Mouse (Mus musculus): ENCODE results near the gene Sigirr.

DNA sequence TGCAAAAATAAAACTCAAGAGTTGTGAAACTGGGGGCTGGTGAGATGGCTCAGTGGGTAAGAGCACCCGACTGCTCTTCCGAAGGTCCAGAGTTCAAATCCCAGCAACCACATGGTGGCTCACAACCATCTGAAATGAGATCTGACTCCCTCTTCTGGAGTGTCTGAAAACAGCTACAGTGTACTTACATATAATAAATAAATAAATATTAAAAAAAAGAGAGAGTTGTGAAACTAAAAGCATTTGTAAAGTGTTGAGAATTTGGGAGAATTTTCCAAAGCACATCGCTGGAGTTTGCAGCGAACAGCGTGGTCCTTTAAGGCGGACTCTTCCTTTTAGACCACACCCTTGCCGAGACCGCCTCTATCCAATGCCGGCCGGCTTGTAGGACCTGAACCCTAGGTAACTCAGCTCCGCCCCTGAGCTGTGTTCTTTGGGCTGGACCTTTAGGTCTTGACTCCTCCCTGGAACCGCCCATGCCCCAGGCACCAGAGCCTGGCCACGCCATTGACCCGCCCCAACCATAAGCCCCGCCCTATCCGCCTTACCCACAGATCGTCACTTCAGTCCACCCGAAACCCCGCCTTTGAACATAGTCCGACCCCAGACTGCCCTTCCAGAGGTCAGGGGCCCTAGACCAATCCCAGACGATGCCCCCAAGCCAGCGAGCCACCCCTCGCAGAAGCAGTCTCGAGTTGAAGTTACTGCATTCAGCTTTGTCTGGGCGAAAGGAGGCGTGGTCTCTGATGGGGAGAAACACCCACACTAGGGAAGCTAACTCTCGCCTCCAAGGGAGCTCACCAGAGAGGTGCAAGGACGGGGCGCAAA lies 22.5 kb upstream of the Sigirr start:
- TF ChIP-seq CTCF (IDR thresholded peaks at IDR 0.05; ENCODE audit: low read depth) (no peak), EP300 (optimal IDR thresholded peaks at IDR 0.05) (no peak)

Measured in stomach, postnatal 0 days (tissue).